Mouse (Mus musculus): Measurements from ENCODE around the gene Ern1.

The Ern1 gene

DNA sequence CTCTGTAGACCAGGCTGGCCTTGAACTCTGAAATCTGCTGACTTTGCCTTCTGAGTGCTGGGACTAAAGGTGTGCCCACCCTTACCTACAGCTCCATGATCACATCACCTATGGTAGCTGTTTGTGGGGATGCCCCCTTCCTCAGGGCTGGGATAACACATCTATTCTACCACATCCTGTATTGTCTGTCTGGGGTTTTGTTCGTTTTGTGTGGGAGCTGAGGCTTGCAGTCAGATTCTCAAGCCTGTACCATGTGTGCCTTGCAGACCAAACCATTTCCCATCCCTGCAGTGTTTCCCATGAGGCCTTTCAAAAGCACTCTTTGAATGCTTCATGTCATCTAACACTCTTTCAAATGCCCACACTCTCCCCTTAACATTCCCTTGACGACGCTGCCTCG is 135.7 kb downstream of the Ern1 start:
- DNase-seq (ENCODE audit: extremely low read depth, insufficient read length, low spot score) = no peak

DNA sequence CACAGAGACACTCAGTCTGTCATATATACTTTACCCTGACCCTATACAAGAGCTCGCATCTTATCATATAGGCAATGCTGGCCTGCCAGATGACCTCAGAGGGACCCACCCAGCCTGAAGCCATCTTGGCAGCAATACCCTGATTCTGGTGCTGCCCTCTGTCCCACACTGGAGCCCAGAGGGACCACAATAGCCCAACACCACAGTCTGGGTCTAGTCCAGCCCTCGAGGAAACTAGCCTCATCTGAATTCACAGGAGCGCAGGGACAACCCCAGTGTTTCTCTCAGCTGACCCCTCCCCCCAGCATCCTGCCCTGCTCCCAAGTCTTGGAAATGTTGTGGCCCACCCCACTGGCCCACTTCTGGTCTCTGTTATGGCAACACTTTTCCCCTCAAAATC is 136.4 kb downstream of the Ern1 start:
- no peak for DNase-seq (ENCODE audit: extremely low read depth, insufficient read length, low spot score)

DNA sequence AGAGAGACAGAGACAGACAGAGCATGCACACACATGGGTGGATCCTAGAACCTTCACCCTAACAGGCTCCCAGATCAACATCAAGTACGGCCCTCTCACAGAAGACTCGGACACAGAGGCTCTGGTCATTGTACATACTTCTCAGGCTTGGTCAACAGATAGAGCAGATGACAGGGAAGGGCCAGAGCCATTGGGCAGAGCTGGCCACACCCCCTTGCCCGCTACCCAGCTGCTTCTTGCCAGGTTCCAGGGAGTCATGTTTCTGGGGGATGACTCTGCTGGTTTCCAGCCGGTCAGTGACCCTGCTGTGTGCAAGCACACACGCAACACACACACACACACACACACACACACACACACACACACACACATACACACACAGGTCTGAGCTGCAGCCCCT is 136.8 kb downstream of the Ern1 start:
- peak; percentile 55 for DNase-seq (ENCODE audit: extremely low read depth, insufficient read length, low spot score)

DNA sequence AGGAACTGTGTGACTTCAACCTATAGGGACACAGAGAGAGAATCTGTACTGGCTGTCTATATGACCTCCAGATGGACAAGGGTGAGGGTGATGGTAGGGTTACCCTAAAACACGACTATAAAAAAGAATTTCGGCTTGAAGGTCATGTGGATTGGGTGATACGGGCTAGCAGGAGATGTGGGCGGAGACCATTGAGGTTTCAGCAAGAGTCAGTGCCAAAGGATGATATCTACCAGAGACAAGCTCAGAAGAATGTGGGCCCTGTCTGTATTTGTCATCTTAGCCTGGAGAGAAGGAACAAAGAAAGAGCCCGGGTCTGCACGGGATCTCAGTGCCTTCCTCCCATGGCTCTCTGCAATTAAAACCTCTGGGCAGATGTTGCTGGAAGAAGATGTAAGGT is 137.9 kb downstream of the Ern1 start:
- no peak for DNase-seq (ENCODE audit: extremely low read depth, insufficient read length, low spot score)

DNA sequence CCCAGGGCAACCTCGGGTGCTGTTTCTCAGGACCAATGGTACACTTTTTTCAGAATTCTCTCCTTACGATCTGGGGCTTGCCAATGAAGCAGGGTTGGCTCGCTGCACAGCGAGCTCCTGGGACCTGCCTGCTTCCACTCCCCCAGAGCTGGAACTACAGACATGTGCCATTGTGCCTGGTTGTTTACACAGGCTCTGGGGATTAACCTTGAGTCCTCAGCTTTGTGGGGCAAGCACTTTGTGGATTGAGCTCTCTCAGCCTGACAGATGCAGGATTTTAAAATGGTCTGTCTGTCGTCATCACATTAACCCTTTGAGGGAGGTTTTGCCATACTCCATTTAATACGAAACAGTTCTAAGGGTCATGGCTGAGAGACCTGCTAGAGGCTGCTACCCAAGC is 142.7 kb downstream of the Ern1 start:
- no peak for DNase-seq (ENCODE audit: extremely low read depth, insufficient read length, low spot score)

Data from 3134 (cell line).